Mouse (Mus musculus) cerebellum, adult 2 months (tissue): ENCODE measurements around the gene Fam189a2.

Experiments used
- CTCF ChIP-seq: fragments of 200-500 bp; IDR thresholded peaks from 2 replicates; pipeline ENCODE4 v1.5.1; 2011; ENCODE audit warnings: low read depth, mild to moderate bottlenecking, control low read depth, low read length, moderate library complexity, borderline replicate concordance; ENCODE audit not compliant: insufficient read depth
- POLR2A ChIP-seq: fragments of 200-500 bp; IDR thresholded peaks from 2 replicates; pipeline ENCODE4 v1.6.1; 2011; ENCODE audit warnings: low read length, control low read depth, borderline replicate concordance; ENCODE audit not compliant: insufficient read depth

DNA sequence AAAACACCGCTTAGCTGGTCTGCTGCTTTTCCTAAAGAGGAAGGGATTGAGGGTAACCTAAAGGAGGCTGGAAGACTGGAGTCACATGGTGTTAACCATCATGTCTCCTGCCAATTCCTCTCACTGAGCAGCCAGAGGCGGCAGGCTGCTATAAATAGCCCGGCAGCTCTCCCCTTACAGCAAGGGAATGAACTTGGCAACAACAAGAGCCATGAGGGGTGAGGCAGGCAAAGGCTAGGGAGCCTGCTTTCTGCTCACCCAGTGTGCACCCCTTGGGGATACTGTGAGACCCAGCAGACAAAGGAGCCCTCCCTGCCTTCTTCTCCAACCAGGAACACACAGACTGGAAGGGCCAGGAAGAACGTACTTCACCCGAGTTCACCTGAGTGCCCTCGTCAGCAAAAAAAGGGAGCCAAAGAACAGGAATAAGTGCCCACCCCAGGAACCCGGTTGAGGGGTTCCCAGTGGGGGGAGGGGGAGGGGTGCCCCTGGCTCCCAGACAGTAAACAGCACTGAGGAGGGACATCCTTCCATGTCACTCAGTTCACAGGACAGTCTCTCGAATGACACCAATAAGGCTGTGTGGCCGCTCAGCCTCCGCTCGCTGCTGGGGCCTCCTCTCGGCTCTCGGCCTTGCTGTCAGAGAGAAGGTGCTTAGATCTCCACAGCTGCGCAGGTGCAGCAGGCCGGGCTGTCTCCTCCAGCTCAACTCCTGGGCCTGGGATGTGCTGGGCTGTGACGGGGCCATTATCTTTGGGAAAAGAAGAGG lies 57.8 kb downstream of the Fam189a2 start:
- TF ChIP-seq CTCF (no peak), POLR2A (no peak)
